ENCODE assay signal across 25 mouse cellular contexts in the genomic region with DNA sequence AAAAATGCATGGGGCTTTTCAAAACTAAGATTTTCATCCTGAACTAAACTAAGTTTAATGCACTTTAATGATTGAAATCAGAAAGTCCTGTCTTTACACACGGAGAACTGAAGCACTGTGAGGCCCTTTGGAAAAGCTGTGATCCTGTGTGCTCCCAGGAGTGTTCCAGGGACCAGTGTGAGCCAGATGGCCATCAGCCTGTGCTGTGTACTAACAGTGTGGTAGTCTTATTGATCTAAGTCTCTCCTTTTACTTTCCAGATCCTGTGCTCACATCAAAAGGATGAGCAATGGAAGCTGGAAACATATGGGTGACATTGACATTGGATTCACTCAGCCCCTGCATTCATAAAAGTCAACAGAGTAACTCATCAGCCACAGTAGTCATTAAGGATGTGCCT.
DNase-seq lines count a peak whose midpoint lies in the region; ATAC-seq and TF ChIP-seq lines count a peak whose summit lies in the region.
"Had no signal": no experiment of that assay in that cellular context is flagged by ENCODE, and none has a peak within 500 bp of the region (broad histone marks: within the 10 kb centered on the region; RNA-seq: fewer than 3 reads in every experiment).

No protein-coding gene starts in this region.

- no peak overlapping the region for H3K4me2 ChIP-seq in hindbrain, embryonic 14.5 days (replicated peaks)
- H3K4me2 ChIP-seq in hindbrain, embryonic 16.5 days (ENCODE audit: low read length) = no peak overlapping the region
- H3K4me2 ChIP-seq in midbrain, embryonic 11.5 days = no peak overlapping the region
- H3K4me2 ChIP-seq in midbrain, embryonic 16.5 days (ENCODE audit: low read length) = no peak overlapping the region
- H3K4me2 ChIP-seq: embryonic facial prominence, embryonic 13.5 days; embryonic facial prominence, embryonic 15.5 days; forebrain, embryonic 12.5 days had no signal

- no peak for TF ChIP-seq POLR2A in brain, embryonic 14.5 days (IDR thresholded peaks at IDR 0.05; ENCODE audit: borderline replicate concordance, extremely low read depth, insufficient read depth, insufficient read length, poor library complexity, severe bottlenecking)

- no peak overlapping the region for H3K9ac ChIP-seq in hindbrain, embryonic 14.5 days
- no peak overlapping the region for H3K9ac ChIP-seq in hindbrain, embryonic 16.5 days (ENCODE audit: low read depth, low read length)
- H3K9ac ChIP-seq in midbrain, embryonic 11.5 days (ENCODE audit: low read length) = no peak overlapping the region
- H3K9ac ChIP-seq in midbrain, embryonic 16.5 days (ENCODE audit: low read depth, low read length) = no peak overlapping the region
- H3K9ac ChIP-seq: embryonic facial prominence, embryonic 13.5 days; embryonic facial prominence, embryonic 15.5 days; forebrain, embryonic 12.5 days had no signal

- DNase-seq in hindbrain, embryonic 14.5 days (ENCODE audit: low spot score) = no peak
- no peak for DNase-seq in midbrain, embryonic 11.5 days (ENCODE audit: low spot score, missing footprints)
- peak; percentile 3 for DNase-seq in retina, embryonic 14.5 days (ENCODE audit: low spot score)
- DNase-seq in retina, postnatal 1 day = no peak
- peak; percentile 14 for DNase-seq in brain, embryonic 14.5 days (ENCODE audit: low read depth)
- DNase-seq: adrenal gland, adult 2 months; adrenal gland, postnatal 10 days; adrenal gland, postnatal 25 days; cerebellum, adult 11 months; cerebellum, adult 18-20 months; cerebellum, adult 8-10 months; cerebellum, adult 9-11 months; cerebellum, postnatal 14 days; cerebellum, postnatal 36 days; embryo, embryonic 11 days had no signal

- TF ChIP-seq CTCF in brain, embryonic 14.5 days (IDR thresholded peaks at IDR 0.05; ENCODE audit: borderline replicate concordance, extremely low read depth, insufficient read depth, insufficient read length) = no peak

- H3K4me3 ChIP-seq in hindbrain, embryonic 14.5 days (replicated peaks; ENCODE audit: low read length) = no peak overlapping the region
- H3K4me3 ChIP-seq in hindbrain, embryonic 16.5 days (ENCODE audit: low read length) = no peak overlapping the region
- H3K4me3 ChIP-seq in midbrain, embryonic 11.5 days (ENCODE audit: low read depth, low read length) = no peak overlapping the region
- H3K4me3 ChIP-seq in midbrain, embryonic 16.5 days (ENCODE audit: low read depth, low read length) = no peak overlapping the region
- H3K4me3 ChIP-seq: embryonic facial prominence, embryonic 13.5 days; embryonic facial prominence, embryonic 15.5 days; erythroblast, embryonic 14.5 days; forebrain, embryonic 10.5 days; forebrain, embryonic 12.5 days had no signal

- H3K27me3 ChIP-seq in hindbrain, embryonic 14.5 days (ENCODE audit: control insufficient read depth, insufficient read depth, low read length) = no peaks in the 10 kb centered on the region
- H3K27me3 ChIP-seq in hindbrain, embryonic 16.5 days (replicated peaks; ENCODE audit: control insufficient read depth, insufficient read depth, low read length) = no peaks in the 10 kb centered on the region
- H3K27me3 ChIP-seq in midbrain, embryonic 11.5 days (ENCODE audit: control insufficient read depth, insufficient read depth, low read length) = no peaks in the 10 kb centered on the region
- no peaks in the 10 kb centered on the region for H3K27me3 ChIP-seq in midbrain, embryonic 16.5 days (ENCODE audit: control insufficient read depth, insufficient read depth, low read depth, low read length)
- H3K27me3 ChIP-seq: embryonic facial prominence, embryonic 13.5 days; embryonic facial prominence, embryonic 15.5 days; forebrain, embryonic 12.5 days had no signal

- ATAC-seq in hindbrain, embryonic 14.5 days (ENCODE audit: low FRiP score) = 0 out of 2 replicates have a peak, but pooled peaks have one; percentile 34
- ATAC-seq in hindbrain, embryonic 16.5 days = no peak
- ATAC-seq in midbrain, embryonic 11.5 days (ENCODE audit: low FRiP score) = peak; percentile 79
- no peak for ATAC-seq in midbrain, embryonic 16.5 days
- no peak for ATAC-seq in monocyte, adult 5-6 weeks (replicated peaks; ENCODE audit: insufficient number of reproducible peaks, low FRiP score, low TSS enrichment, poor library complexity, severe bottlenecking)
- ATAC-seq: forebrain, embryonic 14.5 days; forebrain, embryonic 16.5 days had no signal

- H3K36me3 ChIP-seq in hindbrain, embryonic 14.5 days (replicated peaks; ENCODE audit: control insufficient read depth, insufficient read depth) = no peaks in the 10 kb centered on the region
- H3K36me3 ChIP-seq in hindbrain, embryonic 16.5 days (ENCODE audit: control insufficient read depth, insufficient read depth, low read length) = no peaks in the 10 kb centered on the region
- H3K36me3 ChIP-seq in midbrain, embryonic 11.5 days (ENCODE audit: control insufficient read depth, insufficient read depth, low read length) = no peaks in the 10 kb centered on the region
- H3K36me3 ChIP-seq in midbrain, embryonic 16.5 days (ENCODE audit: control insufficient read depth, insufficient read depth, low read length) = no peaks in the 10 kb centered on the region
- H3K36me3 ChIP-seq: embryonic facial prominence, embryonic 13.5 days; embryonic facial prominence, embryonic 15.5 days; forebrain, embryonic 10.5 days; forebrain, embryonic 12.5 days had no signal

- H3K4me1 ChIP-seq in hindbrain, embryonic 14.5 days (replicated peaks; ENCODE audit: control insufficient read depth, insufficient read depth, low read length) = no peaks in the 10 kb centered on the region
- no peaks in the 10 kb centered on the region for H3K4me1 ChIP-seq in hindbrain, embryonic 16.5 days (ENCODE audit: control insufficient read depth, insufficient read depth, low read depth, low read length)
- no peaks in the 10 kb centered on the region for H3K4me1 ChIP-seq in midbrain, embryonic 11.5 days (ENCODE audit: control insufficient read depth, insufficient read depth, low read length)
- no peaks in the 10 kb centered on the region for H3K4me1 ChIP-seq in midbrain, embryonic 16.5 days (ENCODE audit: control insufficient read depth, insufficient read depth, low read length)
- H3K4me1 ChIP-seq: embryonic facial prominence, embryonic 13.5 days; embryonic facial prominence, embryonic 15.5 days; forebrain, embryonic 10.5 days; forebrain, embryonic 12.5 days had no signal

- 48% methylated on average over 1 of the region's 1 CpGs for WGBS in hindbrain, embryonic 14.5 days
- WGBS in hindbrain, embryonic 16.5 days = 56% methylated on average over 1 of the region's 1 CpGs
- 68% methylated on average over 1 of the region's 1 CpGs for WGBS in midbrain, embryonic 11.5 days
- WGBS in midbrain, embryonic 16.5 days = 44% methylated on average over 1 of the region's 1 CpGs

- H3K9me3 ChIP-seq in hindbrain, embryonic 14.5 days (ENCODE audit: control insufficient read depth, low read length) = no peaks in the 10 kb centered on the region
- no peaks in the 10 kb centered on the region for H3K9me3 ChIP-seq in hindbrain, embryonic 16.5 days (ENCODE audit: control insufficient read depth, low read length)
- no peaks in the 10 kb centered on the region for H3K9me3 ChIP-seq in midbrain, embryonic 11.5 days (ENCODE audit: control insufficient read depth, low read length)
- no peaks in the 10 kb centered on the region for H3K9me3 ChIP-seq in midbrain, embryonic 16.5 days (replicated peaks; ENCODE audit: control insufficient read depth, low read length, poor library complexity, severe bottlenecking)
- H3K9me3 ChIP-seq: embryonic facial prominence, embryonic 13.5 days; embryonic facial prominence, embryonic 15.5 days; forebrain, embryonic 10.5 days; forebrain, embryonic 12.5 days had no signal

- H3K27ac ChIP-seq in hindbrain, embryonic 14.5 days = no peak overlapping the region
- no peak overlapping the region for H3K27ac ChIP-seq in hindbrain, embryonic 16.5 days (ENCODE audit: low read depth, low read length)
- no peak overlapping the region for H3K27ac ChIP-seq in midbrain, embryonic 11.5 days (ENCODE audit: low read depth, low read length)
- no peak overlapping the region for H3K27ac ChIP-seq in midbrain, embryonic 16.5 days (ENCODE audit: low read length)
- H3K27ac ChIP-seq: embryonic facial prominence, embryonic 13.5 days; embryonic facial prominence, embryonic 15.5 days; forebrain, embryonic 10.5 days; forebrain, embryonic 12.5 days had no signal

Comparison
In these comparisons a context has a peak if more than half of its experiments do, and no peak if none do; other contexts are left out.
1. ATAC-seq: peak in hindbrain, embryonic 14.5 days (single experiment) and midbrain, embryonic 11.5 days (single experiment); none in hindbrain, embryonic 16.5 days (single experiment), midbrain, embryonic 16.5 days (single experiment) and monocyte, adult 5-6 weeks (single experiment).
2. DNase-seq: peak in retina, embryonic 14.5 days (single experiment) and brain, embryonic 14.5 days (single experiment); none in hindbrain, embryonic 14.5 days (single experiment), midbrain, embryonic 11.5 days (single experiment) and retina, postnatal 1 day (single experiment).